Mouse (Mus musculus) liver, postnatal 0 days (tissue): ENCODE data around the gene Ly6g6f. TPM values are rescaled to one million over a fixed set of nuclear protein-coding genes. Genes with fewer than 3 reads are reported as not detected.
A peak's percentile ranks its signal among the peaks of the same experiment; 100 is the strongest.
"Not testable (repeated sequence)": the region's sequence is repeated elsewhere in the genome, so short reads cannot be mapped to it uniquely, and the experiment has no call there.

Experiments
- ATAC-seq: fragments of 200-750 bp; cut with Nextera tagmentation; 2 replicates; pipeline ENCODE4 v1.8.0; 2017; ENCODE audit warnings: mild to moderate bottlenecking, moderate library complexity
- DNase-seq: peaks from one replicate; pipeline ENCODE4 v3.0.0-alpha.2; 2016
- H3K27ac ChIP-seq: fragments of 300-500 bp; sonication (generic); 2 replicates; pipeline ENCODE4 v1.5.1; 2014; ENCODE audit warnings: antibody characterized with exemption, moderate library complexity, mild to moderate bottlenecking, low read depth
- H3K27me3 ChIP-seq: fragments of 300-500 bp; sonication (generic); 2 replicates; pipeline ENCODE4 v1.6.1; 2014; ENCODE audit warnings: low read length, control low read depth, mixed read lengths; ENCODE audit not compliant: insufficient read depth
- H3K36me3 ChIP-seq: fragments of 300-500 bp; sonication (generic); replicated peaks from 2 replicates; pipeline ENCODE4 v1.6.1; 2014; ENCODE audit warnings: mild to moderate bottlenecking, control low read depth, low read length, moderate library complexity, mixed read lengths; ENCODE audit not compliant: insufficient read depth
- H3K4me1 ChIP-seq: fragments of 300-500 bp; sonication (generic); 2 replicates; pipeline ENCODE4 v1.6.1; 2014; ENCODE audit warnings: antibody characterized with exemption, mild to moderate bottlenecking, control low read depth; ENCODE audit not compliant: insufficient read depth
- H3K4me2 ChIP-seq: fragments of 300-500 bp; sonication (generic); 2 replicates; pipeline ENCODE4 v1.6.1; 2014; ENCODE audit warnings: low read depth, mild to moderate bottlenecking, low read length, moderate library complexity, mixed read lengths
- H3K4me3 ChIP-seq: fragments of 300-500 bp; sonication (generic); 2 replicates; pipeline ENCODE4 v1.5.1; 2014; ENCODE audit warnings: low read depth, low read length
- H3K9ac ChIP-seq: fragments of 300-500 bp; sonication (generic); replicated peaks from 2 replicates; pipeline ENCODE4 v1.6.1; 2014; ENCODE audit warnings: mild to moderate bottlenecking, moderate library complexity
- H3K9me3 ChIP-seq: fragments of 300-500 bp; sonication (generic); 2 replicates; pipeline ENCODE4 v1.6.1; 2016; ENCODE audit warnings: mild to moderate bottlenecking, control low read depth, low read length, mixed read lengths
- CTCF ChIP-seq: sonication (generic); IDR thresholded peaks from 2 replicates; pipeline ENCODE4 v1.5.1; 2016; ENCODE audit warnings: antibody characterized with exemption, low read depth
- EP300 ChIP-seq: IDR thresholded peaks from 2 replicates; pipeline ENCODE4 v1.6.1; 2016; ENCODE audit warnings: antibody characterized with exemption, low read depth, mild to moderate bottlenecking
- WGBS: fragments of 180-500 bp; shearing (Covaris S2); extraction: QIAGEN DNeasy Blood & Tissue Kit; methylation state at CpG from one replicate; pipeline ENCODE4 v1.1.7; 2014; ENCODE audit not compliant: insufficient replicate concordance; 5-methylcytosine and 5-hydroxymethylcytosine counted together
- polyA plus RNA-seq: library from polyadenylated mRNA; unstranded; fragments of >200 nt; fragmentation: Nextera tagmentation; extraction: Ambion mirVana; gene quantifications from 2 replicates; pipeline ENCODE4 v1.2.1, GENCODE M21; 2015

Gene Ly6g6f
- polyA plus RNA-seq, 1 experiment from 2014 or later = 5.3 TPM

- ATAC-seq = no peak
- Histone ChIP-seq H3K27me3 (no peaks in the 10 kb centered on the region), H3K9me3 (no peaks in the 10 kb centered on the region), H3K4me3 (no peak overlapping the region), H3K36me3 (peaks cover 18% of the 10 kb centered on the region), H3K4me1 (peaks cover 30% of the 10 kb centered on the region), H3K27ac (no peak overlapping the region), H3K9ac (no peak overlapping the region), H3K4me2 (no peak overlapping the region)
- 60% methylated on average over 11 of the region's 11 CpGs for WGBS
- TF ChIP-seq EP300 = no peak
- TF ChIP-seq CTCF = no peak
- no peak for DNase-seq
Observed at GRCm38 (mm10) chr17:35128996-35129395, 43.6 kb upstream of the Ly6g6f start.

- Histone ChIP-seq H3K27me3 (no peaks in the 10 kb centered on the region), H3K9me3 (no peaks in the 10 kb centered on the region), H3K4me3 (peak overlapping the region; percentile 60), H3K36me3 (peaks cover 24% of the 10 kb centered on the region), H3K27ac (peak overlapping the region; percentile 90), H3K4me2 (peak overlapping the region; percentile 81), H3K9ac (peak overlapping the region; percentile 76), H3K4me1 (peaks cover 34% of the 10 kb centered on the region)
- DNase-seq (no peak), ATAC-seq (no peak)
- TF ChIP-seq EP300 (no peak), CTCF (no peak)
- WGBS = 35% methylated on average over 13 of the region's 13 CpGs
Observed at GRCm38 (mm10) chr17:35127017-35127416, 41.6 kb upstream of the Ly6g6f start.

GRCm38 (mm10) chr17:35126206-35126611 is 40.8 kb upstream of the Ly6g6f start, which contains the start of gene D17H6S53E:
D17H6S53E (plus strand) TSS chr17:35126373.
- Histone ChIP-seq H3K27ac (peak within 1 kb of the TSS; percentile 90), H3K27me3 (no peaks in the 10 kb centered on the region), H3K4me3 (peak within 1 kb of the TSS; percentile 60), H3K9me3 (no peaks in the 10 kb centered on the region), H3K9ac (peak within 1 kb of the TSS; percentile 76), H3K4me1 (peaks cover 34% of the 10 kb centered on the region), H3K4me2 (peak within 1 kb of the TSS; percentile 81), H3K36me3 (peaks cover 24% of the 10 kb centered on the region)
- no peak for TF ChIP-seq EP300
- DNase-seq (peak; percentile 86), ATAC-seq (peak; percentile 48)
- WGBS = 4% methylated on average over 31 of the region's 36 CpGs

- Histone ChIP-seq H3K27ac (peak overlapping the region; percentile 90), H3K36me3 (peaks cover 23% of the 10 kb centered on the region), H3K4me1 (peaks cover 34% of the 10 kb centered on the region), H3K4me3 (peak overlapping the region; percentile 60), H3K27me3 (no peaks in the 10 kb centered on the region), H3K9ac (peak overlapping the region; percentile 76), H3K4me2 (peak overlapping the region; percentile 81), H3K9me3 (no peaks in the 10 kb centered on the region)
- no peak for ATAC-seq
- WGBS = 32% methylated on average over 6 of the region's 6 CpGs
- TF ChIP-seq EP300 (no peak), CTCF (no peak)
- no peak for DNase-seq
Observed at GRCm38 (mm10) chr17:35125578-35125977, 40.2 kb upstream of the Ly6g6f start.

GRCm38 (mm10) chr17:35125081-35125480 is 39.7 kb upstream of the Ly6g6f start:
- no peak for TF ChIP-seq EP300
- TF ChIP-seq CTCF = no peak
- Histone ChIP-seq H3K27me3 (no peaks in the 10 kb centered on the region), H3K9ac (no peak overlapping the region), H3K27ac (peak overlapping the region; percentile 90), H3K4me3 (no peak overlapping the region), H3K36me3 (peaks cover 18% of the 10 kb centered on the region), H3K4me2 (peak overlapping the region; percentile 81), H3K4me1 (peaks cover 34% of the 10 kb centered on the region), H3K9me3 (no peaks in the 10 kb centered on the region)
- ATAC-seq (no peak), DNase-seq (no peak)
- 82% methylated on average over 1 of the region's 1 CpGs for WGBS

GRCm38 (mm10) chr17:35124261-35124896 is 39.0 kb upstream of the Ly6g6f start:
- 89% methylated on average over 12 of the region's 12 CpGs for WGBS
- not testable (repeated sequence) for H3K27ac ChIP-seq, H3K9ac ChIP-seq, H3K4me2 ChIP-seq, ATAC-seq, H3K4me3 ChIP-seq, H3K9me3 ChIP-seq, H3K27me3 ChIP-seq, DNase-seq
- Histone ChIP-seq H3K4me1 (peaks cover 35% of the 10 kb centered on the region), H3K36me3 (peaks cover 15% of the 10 kb centered on the region)

- peaks cover 19% of the 10 kb centered on the region for H3K36me3 ChIP-seq
- not testable (repeated sequence) for ATAC-seq
Observed at GRCm38 (mm10) chr17:35123287-35123686, 37.9 kb upstream of the Ly6g6f start.

More at GRCm38 (mm10) chr17:35123287-35123686, 37.9 kb upstream of the Ly6g6f start:
- WGBS = 89% methylated on average over 9 of the region's 9 CpGs
- not testable (repeated sequence) for H3K27ac ChIP-seq, H3K4me2 ChIP-seq, DNase-seq, H3K9me3 ChIP-seq, H3K4me3 ChIP-seq, H3K27me3 ChIP-seq, H3K9ac ChIP-seq
- H3K4me1 ChIP-seq = peaks cover 32% of the 10 kb centered on the region
